Mouse (Mus musculus) lung, embryonic 15.5 days (tissue): ENCODE data around the gene Bend6. TPM values are rescaled to one million over a fixed set of nuclear protein-coding genes. Genes with fewer than 3 reads are reported as not detected.
"Not testable (repeated sequence)": the region's sequence is repeated elsewhere in the genome, so short reads cannot be mapped to it uniquely, and the experiment has no call there.

ENCODE experiments used
- ATAC-seq: fragments of 200-750 bp; cut with Nextera tagmentation; 2 replicates; pipeline ENCODE4 v1.8.0; 2017; ENCODE audit warnings: moderate number of reproducible peaks, borderline replicate concordance; ENCODE audit not compliant: low FRiP score, low TSS enrichment; ENCODE audit errors: extremely low read depth
- H3K27ac ChIP-seq: fragments of 300-500 bp; sonication (generic); 2 replicates; pipeline ENCODE4 v1.5.1; 2015; ENCODE audit warnings: moderate library complexity, mild to moderate bottlenecking, inconsistent platforms
- H3K27me3 ChIP-seq: fragments of 300-500 bp; sonication (generic); 2 replicates; pipeline ENCODE4 v1.6.1; 2015; ENCODE audit warnings: inconsistent platforms
- H3K36me3 ChIP-seq: fragments of 300-500 bp; sonication (generic); 2 replicates; pipeline ENCODE4 v1.6.1; 2015; ENCODE audit warnings: inconsistent platforms
- H3K4me1 ChIP-seq: fragments of 300-500 bp; sonication (generic); 2 replicates; pipeline ENCODE4 v1.6.1; 2015; ENCODE audit warnings: inconsistent platforms
- H3K4me2 ChIP-seq: fragments of 300-500 bp; sonication (generic); 2 replicates; pipeline ENCODE4 v1.6.1; 2015; ENCODE audit warnings: inconsistent platforms, mild to moderate bottlenecking, moderate library complexity
- H3K4me3 ChIP-seq: fragments of 300-500 bp; sonication (generic); 2 replicates; pipeline ENCODE4 v1.5.1; 2015; ENCODE audit warnings: mild to moderate bottlenecking, inconsistent platforms
- H3K9ac ChIP-seq: fragments of 300-500 bp; sonication (generic); 2 replicates; pipeline ENCODE4 v1.6.1; 2015; ENCODE audit warnings: inconsistent platforms
- H3K9me3 ChIP-seq: fragments of 300-500 bp; sonication (generic); 2 replicates; pipeline ENCODE4 v1.6.1; 2016; ENCODE audit warnings: inconsistent platforms
- WGBS: fragments of 180-500 bp; shearing (Covaris S2); methylation state at CpG from one replicate; pipeline ENCODE4 v1.1.7; 2015; 5-methylcytosine and 5-hydroxymethylcytosine counted together
- polyA plus RNA-seq: library from polyadenylated mRNA; unstranded; fragments of >200 nt; fragmentation: Nextera tagmentation; extraction: Ambion mirVana; gene quantifications from 2 replicates; pipeline ENCODE4 v1.2.1, GENCODE M21; 2015

The Bend6 gene
- polyA plus RNA-seq, 1 experiment from 2014 or later, result 0.55 TPM

GRCm38 (mm10) chr1:33869031-33869430 is 38.6 kb downstream of the Bend6 start:
- Histone ChIP-seq H3K27ac (no peak overlapping the region), H3K36me3 (no peaks in the 10 kb centered on the region), H3K9me3 (no peaks in the 10 kb centered on the region), H3K4me1 (no peaks in the 10 kb centered on the region), H3K4me3 (no peak overlapping the region), H3K9ac (no peak overlapping the region), H3K4me2 (no peak overlapping the region), H3K27me3 (no peaks in the 10 kb centered on the region)
- 84% methylated on average over 2 of the region's 2 CpGs for WGBS
- no peak for ATAC-seq

- Histone ChIP-seq H3K27ac (no peak overlapping the region), H3K27me3 (no peaks in the 10 kb centered on the region), H3K4me3 (no peak overlapping the region), H3K4me2 (no peak overlapping the region), H3K9ac (no peak overlapping the region), H3K4me1 (no peaks in the 10 kb centered on the region), H3K36me3 (no peaks in the 10 kb centered on the region), H3K9me3 (no peaks in the 10 kb centered on the region)
- 90% methylated on average over 2 of the region's 2 CpGs for WGBS
- no peak for ATAC-seq
These were observed 60.8 kb downstream of the Bend6 start for GRCm38 (mm10) chr1:33846807-33847206.

GRCm38 (mm10) chr1:33843823-33844222 is 63.8 kb downstream of the Bend6 start:
- Histone ChIP-seq H3K4me2 (no peak overlapping the region), H3K36me3 (no peaks in the 10 kb centered on the region), H3K4me1 (no peaks in the 10 kb centered on the region), H3K4me3 (no peak overlapping the region), H3K9ac (no peak overlapping the region), H3K27me3 (no peaks in the 10 kb centered on the region), H3K9me3 (no peaks in the 10 kb centered on the region), H3K27ac (no peak overlapping the region)
- 75% methylated on average over 6 of the region's 6 CpGs for WGBS
- no peak for ATAC-seq

- 92% methylated on average over 14 of the region's 14 CpGs for WGBS
- H3K27ac ChIP-seq, H3K4me2 ChIP-seq, H3K4me1 ChIP-seq, H3K36me3 ChIP-seq, ATAC-seq, H3K4me3 ChIP-seq, H3K9ac ChIP-seq, H3K9me3 ChIP-seq, H3K27me3 ChIP-seq: not testable (repeated sequence)
These were observed 68.7 kb downstream of the Bend6 start for GRCm38 (mm10) chr1:33838952-33839351.

GRCm38 (mm10) chr1:33830586-33830985 is 77.0 kb downstream of the Bend6 start:
- no peaks in the 10 kb centered on the region for H3K9me3 ChIP-seq
- ATAC-seq, result no peak
- H3K4me3 ChIP-seq, result no peak overlapping the region
- no peaks in the 10 kb centered on the region for H3K36me3 ChIP-seq
- 61% methylated on average over 4 of the region's 4 CpGs for WGBS
- no peak overlapping the region for H3K9ac ChIP-seq
- H3K27me3 ChIP-seq, result no peaks in the 10 kb centered on the region
- no peaks in the 10 kb centered on the region for H3K4me1 ChIP-seq
- no peak overlapping the region for H3K4me2 ChIP-seq
- H3K27ac ChIP-seq, result no peak overlapping the region

GRCm38 (mm10) chr1:33817931-33818330 is 89.7 kb downstream of the Bend6 start:
- WGBS, result 89% methylated on average over 2 of the region's 2 CpGs
- Histone ChIP-seq H3K4me2 (no peak overlapping the region), H3K27me3 (no peaks in the 10 kb centered on the region), H3K4me1 (peaks cover 9% of the 10 kb centered on the region), H3K4me3 (no peak overlapping the region), H3K36me3 (0 out of 2 replicates have a peak, but pooled peaks cover 1% of the 10 kb centered on the region), H3K9me3 (no peaks in the 10 kb centered on the region), H3K27ac (no peak overlapping the region), H3K9ac (no peak overlapping the region)
- no peak for ATAC-seq

- peak within 1 kb of the TSS; percentile 72 for H3K4me2 ChIP-seq
- H3K36me3 ChIP-seq, result peaks cover 28% of the 10 kb centered on the region
- H3K4me1 ChIP-seq, result peaks cover 19% of the 10 kb centered on the region
- peak; percentile 97 for ATAC-seq
- peak within 1 kb of the TSS; percentile 93 for H3K4me3 ChIP-seq
- H3K27ac ChIP-seq, result peak within 1 kb of the TSS; percentile 91
- peak within 1 kb of the TSS; percentile 98 for H3K9ac ChIP-seq
- no peaks in the 10 kb centered on the region for H3K27me3 ChIP-seq
- H3K9me3 ChIP-seq, result no peaks in the 10 kb centered on the region
- under 1% methylated on average over 79 of the region's 85 CpGs for WGBS
These were observed 93.5 kb downstream of the Bend6 start, which contains the start of gene Zfp451 for GRCm38 (mm10) chr1:33813868-33814794. Gene Zfp451 (minus strand): TSS chr1:33814595.

GRCm38 (mm10) chr1:33813495-33813867 is 94.1 kb downstream of the Bend6 start:
- ATAC-seq, result no peak
- peak overlapping the region; percentile 98 for H3K9ac ChIP-seq
- H3K4me2 ChIP-seq, result peak overlapping the region; percentile 72
- no peaks in the 10 kb centered on the region for H3K9me3 ChIP-seq
- peak overlapping the region; percentile 91 for H3K27ac ChIP-seq
- peak overlapping the region; percentile 93 for H3K4me3 ChIP-seq
- peaks cover 33% of the 10 kb centered on the region for H3K36me3 ChIP-seq
- peaks cover 19% of the 10 kb centered on the region for H3K4me1 ChIP-seq
- 6% methylated on average over 11 of the region's 11 CpGs for WGBS
- no peaks in the 10 kb centered on the region for H3K27me3 ChIP-seq

GRCm38 (mm10) chr1:33803323-33803722 is 104.3 kb downstream of the Bend6 start:
- Histone ChIP-seq H3K9me3 (no peaks in the 10 kb centered on the region), H3K27me3 (no peaks in the 10 kb centered on the region), H3K4me2 (no peak overlapping the region), H3K4me3 (no peak overlapping the region), H3K27ac (no peak overlapping the region), H3K36me3 (peaks cover 71% of the 10 kb centered on the region), H3K4me1 (no peaks in the 10 kb centered on the region), H3K9ac (no peak overlapping the region)
- no peak for ATAC-seq
- 96% methylated on average over 2 of the region's 2 CpGs for WGBS

Other genes with a start within 250 kb of the Bend6 start
- gene Prim2, start 238.0 kb downstream of the Bend6 start, polyA plus RNA-seq, result 39.9 and 45.1 TPM in 2 replicates
- gene Rab23, start 187.9 kb downstream of the Bend6 start, polyA plus RNA-seq, result 23.5 and 23.8 TPM in 2 replicates
- gene Bag2, start 150.0 kb downstream of the Bend6 start, polyA plus RNA-seq, result 42.7 and 42.9 TPM in 2 replicates
- 23.0 and 23.8 TPM in 2 replicates for gene Zfp451, start 93.2 kb downstream of the Bend6 start, polyA plus RNA-seq
- 13.2 and 15.2 TPM in 2 replicates for gene Dst, start 409 bp upstream of the Bend6 start, polyA plus RNA-seq